Mouse (Mus musculus): ENCODE data around the gene Prdx6. TPM values are rescaled to one million over a fixed set of nuclear protein-coding genes. Genes with fewer than 3 reads are reported as not detected.

Gene Prdx6
- polyA plus RNA-seq, 1 experiment: 339 TPM

DNA sequence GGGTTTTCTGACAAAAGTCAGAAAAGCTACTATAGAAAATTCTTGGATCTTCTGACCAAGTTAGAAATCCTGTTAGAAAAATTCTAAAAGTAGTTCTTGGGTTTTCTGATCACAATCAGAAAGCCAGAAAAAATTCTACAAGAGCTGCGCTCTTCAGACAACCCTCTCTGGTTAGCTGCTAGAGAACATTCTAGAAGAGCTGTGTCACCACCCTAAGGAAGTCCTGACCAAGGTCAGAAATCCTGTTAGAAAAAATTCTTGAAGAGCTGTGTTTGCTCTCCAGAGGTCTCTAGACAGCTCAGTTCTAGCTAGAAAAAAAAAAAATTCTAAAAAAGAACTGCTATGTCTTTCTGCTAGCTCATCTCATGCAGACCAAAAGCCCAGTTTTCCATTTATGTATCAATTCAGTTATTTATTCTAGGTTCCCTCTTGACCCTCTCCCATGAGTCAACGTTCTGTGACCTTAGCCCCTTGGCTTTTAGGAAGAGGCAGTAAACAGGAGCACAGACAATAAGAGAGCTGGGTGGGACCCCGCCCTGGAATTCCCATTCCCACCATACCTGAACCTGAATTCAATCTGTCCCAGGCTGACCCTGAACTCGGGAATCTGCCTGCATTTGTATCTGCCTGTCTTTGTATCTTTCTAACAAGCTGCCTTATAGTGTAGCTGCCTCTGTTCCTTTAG, 19.9 kb upstream of the Prdx6 start:
- TF ChIP-seq CTCF (IDR thresholded peaks at IDR 0.05; ENCODE audit: borderline replicate concordance, insufficient read depth, low read depth, low read length) (no peak), POLR2A (IDR thresholded peaks at IDR 0.05; ENCODE audit: borderline replicate concordance, insufficient read depth, low read length) (no peak)
- DNase-seq: no peak
- Histone ChIP-seq H3K27me3 (ENCODE audit: control insufficient read depth, insufficient read depth, low read length) (no peaks in the 10 kb centered on the region), H3K27ac (ENCODE audit: insufficient read depth, low read length) (no peak overlapping the region), H3K4me1 (ENCODE audit: control insufficient read depth, insufficient read depth, low read length) (no peaks in the 10 kb centered on the region), H3K4me3 (replicated peaks; ENCODE audit: insufficient read depth, low read depth, low read length) (no peak overlapping the region)
- 77% methylated on average over 4 of the region's 4 CpGs for WGBS

DNA sequence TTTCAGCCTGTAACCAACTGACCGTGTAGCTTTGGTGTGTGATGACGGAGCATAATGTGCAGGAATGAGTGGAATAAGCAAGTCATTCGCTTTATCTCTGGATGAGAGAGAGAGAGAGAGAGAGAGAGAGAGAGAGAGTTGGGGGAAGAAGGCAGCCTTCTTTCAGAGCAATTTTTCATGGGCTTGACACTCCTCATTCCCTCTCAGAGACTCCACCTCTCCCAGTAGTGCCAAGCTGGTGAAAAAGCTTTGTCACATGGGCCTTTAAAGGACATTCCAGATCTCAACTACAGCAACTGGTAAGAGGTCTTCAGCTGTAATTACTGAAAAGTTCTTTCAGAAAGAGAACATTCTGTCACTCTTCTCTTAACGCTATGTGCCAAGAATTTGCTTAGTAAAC, 18.3 kb upstream of the Prdx6 start:
- peak overlapping the region; percentile 53; the same call in 1 of the 2 replicates for H3K27ac ChIP-seq (ENCODE audit: insufficient read depth, low read length)
- TF ChIP-seq CTCF (IDR thresholded peaks at IDR 0.05; ENCODE audit: borderline replicate concordance, insufficient read depth, low read depth, low read length) (no peak), POLR2A (IDR thresholded peaks at IDR 0.05; ENCODE audit: borderline replicate concordance, insufficient read depth, low read length) (no peak)
- H3K4me3 ChIP-seq (replicated peaks; ENCODE audit: insufficient read depth, low read depth, low read length): no peak overlapping the region
- H3K27me3 ChIP-seq (ENCODE audit: control insufficient read depth, insufficient read depth, low read length): no peaks in the 10 kb centered on the region
- DNase-seq: peak in 1 of 2 experiments; percentile 39
- WGBS: 75% methylated on average over 4 of the region's 4 CpGs
- H3K4me1 ChIP-seq (ENCODE audit: control insufficient read depth, insufficient read depth, low read length): no peaks in the 10 kb centered on the region

DNA sequence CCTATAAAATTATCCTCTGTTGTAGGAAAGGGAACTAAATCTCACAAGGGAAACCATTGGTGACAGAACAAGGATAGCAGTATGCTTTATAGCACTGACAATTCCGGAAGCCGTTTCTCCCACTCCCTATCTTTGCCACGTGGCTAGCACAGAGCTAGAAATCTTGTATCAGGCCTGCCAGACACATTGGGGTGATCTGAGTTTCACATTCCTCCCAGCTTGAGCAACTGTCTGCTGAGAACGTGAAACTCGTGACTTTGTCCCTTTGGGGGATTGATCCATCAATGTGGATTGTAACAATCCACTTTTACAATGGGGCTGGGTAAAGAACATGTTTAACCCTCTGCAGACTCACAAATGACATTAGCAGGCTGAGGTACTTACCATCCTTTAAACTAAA, 17.9 kb upstream of the Prdx6 start:
- no peak for DNase-seq
- Histone ChIP-seq H3K27me3 (ENCODE audit: control insufficient read depth, insufficient read depth, low read length) (no peaks in the 10 kb centered on the region), H3K4me1 (ENCODE audit: control insufficient read depth, insufficient read depth, low read length) (no peaks in the 10 kb centered on the region), H3K4me3 (replicated peaks; ENCODE audit: insufficient read depth, low read depth, low read length) (no peak overlapping the region), H3K27ac (ENCODE audit: insufficient read depth, low read length) (peak overlapping the region; percentile 53; the same call in 1 of the 2 replicates)
- WGBS: 61% methylated on average over 5 of the region's 5 CpGs
- no peak for TF ChIP-seq CTCF (IDR thresholded peaks at IDR 0.05; ENCODE audit: borderline replicate concordance, insufficient read depth, low read depth, low read length)
- no peak for TF ChIP-seq POLR2A (IDR thresholded peaks at IDR 0.05; ENCODE audit: borderline replicate concordance, insufficient read depth, low read length)

DNA sequence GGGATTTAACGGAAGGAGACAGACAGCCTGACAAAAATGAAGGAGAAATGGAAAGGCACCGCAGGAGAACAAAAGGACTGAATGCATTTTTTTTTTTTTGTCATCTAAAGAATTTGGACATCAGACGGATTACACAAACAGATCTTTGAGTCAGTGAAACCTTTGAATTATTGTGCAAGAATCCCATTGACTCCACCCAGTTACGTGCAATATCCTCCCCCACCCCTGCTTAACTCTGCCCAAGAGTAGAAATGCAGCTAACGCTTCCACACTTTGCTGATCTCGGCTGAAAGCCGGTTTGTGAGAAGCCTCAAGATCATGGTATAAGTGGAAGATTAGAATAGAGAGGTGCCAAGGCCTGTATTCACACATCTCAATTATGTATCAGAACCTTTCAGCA, 17.1 kb upstream of the Prdx6 start:
- H3K27ac ChIP-seq (ENCODE audit: insufficient read depth, low read length): no peak overlapping the region
- H3K4me3 ChIP-seq (replicated peaks; ENCODE audit: insufficient read depth, low read depth, low read length): no peak overlapping the region
- DNase-seq: no peak
- TF ChIP-seq CTCF (IDR thresholded peaks at IDR 0.05; ENCODE audit: borderline replicate concordance, insufficient read depth, low read depth, low read length) (no peak), POLR2A (IDR thresholded peaks at IDR 0.05; ENCODE audit: borderline replicate concordance, insufficient read depth, low read length) (no peak)
- no peaks in the 10 kb centered on the region for H3K27me3 ChIP-seq (ENCODE audit: control insufficient read depth, insufficient read depth, low read length)
- H3K4me1 ChIP-seq (ENCODE audit: control insufficient read depth, insufficient read depth, low read length): no peaks in the 10 kb centered on the region
- 74% methylated on average over 7 of the region's 7 CpGs for WGBS

DNA sequence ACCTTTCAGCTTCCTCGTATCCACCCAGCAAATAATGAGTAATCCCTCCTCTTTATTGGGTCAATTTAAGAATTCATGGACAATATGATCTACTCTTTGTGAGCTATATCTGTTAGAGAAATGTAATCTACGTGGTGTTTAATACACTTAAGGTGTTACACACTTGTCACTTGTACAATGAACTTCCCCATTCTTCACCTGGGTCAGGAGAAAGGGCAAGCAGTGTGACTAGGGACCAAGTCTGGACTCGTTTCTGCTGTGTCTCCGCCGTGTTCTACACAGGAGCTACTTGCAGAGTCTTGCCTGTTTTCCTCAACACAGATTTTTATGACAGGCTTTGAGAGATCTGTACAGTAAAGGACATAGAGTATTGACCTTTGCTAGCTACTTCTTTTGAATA, 13.9 kb upstream of the Prdx6 start:
- no peak for TF ChIP-seq CTCF (IDR thresholded peaks at IDR 0.05; ENCODE audit: borderline replicate concordance, insufficient read depth, low read depth, low read length)
- Histone ChIP-seq H3K27ac (ENCODE audit: insufficient read depth, low read length) (no peak overlapping the region), H3K4me3 (replicated peaks; ENCODE audit: insufficient read depth, low read depth, low read length) (no peak overlapping the region), H3K27me3 (ENCODE audit: control insufficient read depth, insufficient read depth, low read length) (no peaks in the 10 kb centered on the region), H3K4me1 (ENCODE audit: control insufficient read depth, insufficient read depth, low read length) (no peaks in the 10 kb centered on the region)
- 90% methylated on average over 5 of the region's 5 CpGs for WGBS
- no peak for DNase-seq

DNA sequence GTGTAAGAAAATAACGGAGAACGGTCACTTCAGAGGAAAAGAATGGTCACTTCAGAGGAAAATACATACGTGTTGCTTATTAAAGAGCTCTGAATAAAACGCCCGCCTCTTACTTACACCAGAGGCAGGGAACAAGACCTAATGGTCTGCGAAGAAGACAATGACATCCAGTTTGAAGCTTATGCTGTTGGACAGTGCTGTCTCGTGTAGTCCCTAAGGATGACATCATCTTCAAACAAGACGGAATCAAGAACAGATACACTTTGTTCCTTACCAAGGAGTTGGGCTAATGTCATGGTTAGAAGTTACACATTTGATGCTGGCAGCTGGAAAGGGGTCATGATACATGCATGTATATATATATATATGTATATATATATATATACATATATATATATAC, 12.6 kb upstream of the Prdx6 start:
- 84% methylated on average over 8 of the region's 8 CpGs for WGBS
- H3K27ac ChIP-seq (ENCODE audit: insufficient read depth, low read length): no peak overlapping the region
- no peak for DNase-seq
- H3K4me1 ChIP-seq (ENCODE audit: control insufficient read depth, insufficient read depth, low read length): no peaks in the 10 kb centered on the region
- H3K27me3 ChIP-seq (ENCODE audit: control insufficient read depth, insufficient read depth, low read length): no peaks in the 10 kb centered on the region
- TF ChIP-seq CTCF (IDR thresholded peaks at IDR 0.05; ENCODE audit: borderline replicate concordance, insufficient read depth, low read depth, low read length): no peak
- no peak for TF ChIP-seq POLR2A (IDR thresholded peaks at IDR 0.05; ENCODE audit: borderline replicate concordance, insufficient read depth, low read length)
- H3K4me3 ChIP-seq (replicated peaks; ENCODE audit: insufficient read depth, low read depth, low read length): no peak overlapping the region

DNA sequence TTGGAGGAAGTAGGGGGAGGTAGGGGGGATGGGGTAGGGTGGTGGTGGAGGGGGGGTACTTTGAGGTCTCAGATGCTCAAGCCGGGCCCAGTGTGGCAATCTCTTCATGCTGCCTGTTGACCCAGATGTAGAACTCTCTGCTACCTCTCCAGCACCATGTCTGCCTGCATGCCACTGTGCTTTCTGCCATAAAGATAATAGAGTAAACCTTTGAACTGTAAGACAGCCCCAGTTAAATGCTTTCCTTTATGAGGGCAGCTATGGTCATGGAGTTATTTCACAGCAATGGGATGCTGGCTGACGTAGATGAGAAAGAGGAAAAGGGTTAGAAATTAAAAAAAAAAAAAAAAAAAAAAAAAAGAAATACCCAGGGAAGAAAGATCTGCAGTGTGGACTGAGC, 11.5 kb upstream of the Prdx6 start:
- Histone ChIP-seq H3K4me3 (replicated peaks; ENCODE audit: insufficient read depth, low read depth, low read length) (no peak overlapping the region), H3K27ac (ENCODE audit: insufficient read depth, low read length) (no peak overlapping the region), H3K27me3 (ENCODE audit: control insufficient read depth, insufficient read depth, low read length) (no peaks in the 10 kb centered on the region), H3K4me1 (ENCODE audit: control insufficient read depth, insufficient read depth, low read length) (no peaks in the 10 kb centered on the region)
- no peak for TF ChIP-seq POLR2A (IDR thresholded peaks at IDR 0.05; ENCODE audit: borderline replicate concordance, insufficient read depth, low read length)
- no peak for TF ChIP-seq CTCF (IDR thresholded peaks at IDR 0.05; ENCODE audit: borderline replicate concordance, insufficient read depth, low read depth, low read length)
- WGBS: 100% methylated on average over 2 of the region's 2 CpGs
- no peak for DNase-seq

DNA sequence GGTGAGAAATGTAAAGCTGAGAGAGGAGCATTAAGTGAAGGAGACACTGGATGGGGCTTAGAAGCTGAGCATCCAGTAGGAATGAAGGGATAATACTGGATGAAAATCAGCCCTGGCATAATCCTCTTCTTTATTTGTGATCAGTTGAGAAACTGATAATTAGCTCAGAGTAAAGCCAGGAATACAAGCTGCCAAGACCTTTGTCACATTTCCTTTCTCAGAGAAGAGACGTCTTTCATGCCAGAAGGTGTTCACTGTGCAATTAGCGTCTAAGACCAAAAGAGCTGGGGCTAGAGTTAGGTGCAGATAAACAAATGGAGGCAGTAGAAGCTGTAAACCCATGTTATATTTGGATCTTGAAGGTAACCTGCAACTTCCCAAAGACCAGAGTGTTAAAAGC, 9.7 kb upstream of the Prdx6 start:
- WGBS: 54% methylated on average over 2 of the region's 2 CpGs
- Histone ChIP-seq H3K4me3 (replicated peaks; ENCODE audit: insufficient read depth, low read depth, low read length) (no peak overlapping the region), H3K4me1 (ENCODE audit: control insufficient read depth, insufficient read depth, low read length) (no peaks in the 10 kb centered on the region), H3K27me3 (ENCODE audit: control insufficient read depth, insufficient read depth, low read length) (no peaks in the 10 kb centered on the region), H3K27ac (ENCODE audit: insufficient read depth, low read length) (no peak overlapping the region)
- TF ChIP-seq CTCF (IDR thresholded peaks at IDR 0.05; ENCODE audit: borderline replicate concordance, insufficient read depth, low read depth, low read length): no peak
- DNase-seq: no peak

All from cerebellum, adult 2 months (tissue).